Comparison of ENCODE assay signal across 31 mouse cellular contexts in genomic region chr7:120991191-120991590, GRCm38 (mm10). TPM values are rescaled to one million over a fixed set of nuclear protein-coding genes. Genes with fewer than 3 reads are reported as not detected.
DNase-seq lines count a peak whose midpoint lies in the region; ATAC-seq and TF ChIP-seq lines count a peak whose summit lies in the region.
"Had no signal": no experiment of that assay in that cellular context is flagged by ENCODE, and none has a peak within 500 bp of the region (broad histone marks: within the 10 kb centered on the region; RNA-seq: fewer than 3 reads in every experiment).

No protein-coding gene starts in this region.

- H3K36me3 ChIP-seq in testis, adult 2 months (ENCODE audit: control insufficient read depth, insufficient read depth, low read length) = no peaks in the 10 kb centered on the region
- H3K36me3 ChIP-seq: embryonic facial prominence, embryonic 12.5 days; embryonic facial prominence, embryonic 15.5 days; G1E; heart, embryonic 10.5 days; heart, embryonic 13.5 days had no signal

- H3K27ac ChIP-seq in testis, adult 2 months (ENCODE audit: control insufficient read depth, insufficient read depth, low read depth, low read length) = no peak overlapping the region
- H3K27ac ChIP-seq: embryonic facial prominence, embryonic 12.5 days; embryonic facial prominence, embryonic 15.5 days; heart, adult 2 months; heart, embryonic 10.5 days; heart, embryonic 13.5 days; hindbrain, embryonic 14.5 days; hindbrain, postnatal 0 days had no signal

- H3K4me3 ChIP-seq in testis, adult 2 months (ENCODE audit: control insufficient read depth, low read depth, low read length) = peak overlapping the region; percentile 59
- H3K4me3 ChIP-seq: embryonic facial prominence, embryonic 12.5 days; embryonic facial prominence, embryonic 15.5 days; heart, adult 2 months; heart, embryonic 10.5 days; heart, embryonic 13.5 days had no signal

- no peak for TF ChIP-seq POLR2A in testis, adult 2 months (IDR thresholded peaks at IDR 0.05; ENCODE audit: control insufficient read depth, low read depth, low read length)

- H3K4me1 ChIP-seq in testis, adult 2 months (ENCODE audit: control insufficient read depth, insufficient read depth, low read length) = no peaks in the 10 kb centered on the region
- H3K4me1 ChIP-seq: embryonic facial prominence, embryonic 12.5 days; embryonic facial prominence, embryonic 15.5 days; heart, embryonic 10.5 days; heart, embryonic 13.5 days had no signal

- TF ChIP-seq CTCF in testis, adult 2 months (IDR thresholded peaks at IDR 0.05; ENCODE audit: control insufficient read depth, insufficient read depth, insufficient replicate concordance, low read depth, low read length) = no peak

- peak; percentile 57; the same call in 1 of the 2 replicates for ATAC-seq in frontal cortex, adult (ENCODE audit: low TSS enrichment)
- ATAC-seq: forebrain, embryonic 14.5 days; forebrain, postnatal 0 days; hindbrain, postnatal 0 days; inflammation-experienced regulatory T-cells, adult 6 months; Patski had no signal

- H3K27me3 ChIP-seq in testis, adult 2 months (ENCODE audit: control insufficient read depth, insufficient read depth, low read length) = no peaks in the 10 kb centered on the region
- H3K27me3 ChIP-seq: CH12.LX; embryonic facial prominence, embryonic 12.5 days; embryonic facial prominence, embryonic 15.5 days; Patski had no signal

- DNase-seq in frontal cortex, postnatal 25 days (ENCODE audit: low spot score in 2 of 2) = no peak
- DNase-seq in layer of hippocampus, adult 18-20 months (ENCODE audit: low spot score in 2 of 2) = peak; percentile 8 to 63
- DNase-seq in layer of hippocampus, adult 9-10 months (ENCODE audit: low spot score) = no peak
- DNase-seq in testis, postnatal 10 days (ENCODE audit: low spot score) = no peak
- DNase-seq in embryo, embryonic 10.5 days (ENCODE audit: low spot score) = no peak
- DNase-seq: adrenal gland, postnatal 10 days; B cell, adult 2 months; cerebellum, adult 18-20 months; cerebellum, adult 9-10 months; cerebellum, postnatal 14 days; forebrain, postnatal 0 days; gastrocnemius, postnatal 10 days; gastrocnemius, postnatal 36 days; heart, adult 2 months; heart, postnatal 14 days; heart, postnatal 4 days had no signal

RNA-seq across cellular contexts. Expression of gene Mfsd13b, which starts 8.9 kb away (rescaled TPM):
- 1 to 10 TPM; 1.5 to 2.7 TPM for total RNA-seq in layer of hippocampus, adult 18-20 months (2021)
- polyA plus RNA-seq in testis, adult 2 months (2012; rRNA removed) = 111 and 130 TPM in 2 replicates
- total RNA-seq: adrenal gland, adult 18-20 months; CH12.LX; gastrocnemius, postnatal 10 days; gastrocnemius, postnatal 36 days; granulocyte monocyte progenitor cell, adult 5-6 weeks; heart, adult 2 months; heart, postnatal 14 days; heart, postnatal 4 days had no signal
- polyA plus RNA-seq: embryonic facial prominence, embryonic 12.5 days; G1E; inflammation-experienced regulatory T-cells, adult 6 months had no signal

RNA-seq across cellular contexts. Expression of gene Cdr2, which starts 9.1 kb away (rescaled TPM):
- 1 to 10 TPM; 4.4 to 4.8 TPM for total RNA-seq in layer of hippocampus, adult 18-20 months (2021)
- 31.9 and 32.2 TPM in 2 replicates for polyA plus RNA-seq in testis, adult 2 months (2012; rRNA removed)

RNA-seq across cellular contexts. Expression of gene Mettl9, which starts 43.1 kb away (rescaled TPM):
- 10 to 100 TPM; 75.6 to 82.8 TPM for total RNA-seq in layer of hippocampus, adult 18-20 months (2021)
- polyA plus RNA-seq in testis, adult 2 months (2012; rRNA removed) = 9.1 and 9.8 TPM in 2 replicates

Comparison
In these comparisons a context has a peak if more than half of its experiments do, and no peak if none do; other contexts are left out.
1. DNase-seq: peak in layer of hippocampus, adult 18-20 months (2 of 2); none in frontal cortex, postnatal 25 days (0 of 2), layer of hippocampus, adult 9-10 months (single experiment), testis, postnatal 10 days (single experiment) and embryo, embryonic 10.5 days (single experiment).